Mouse (Mus musculus) lung, postnatal 14 days (tissue): ENCODE results near the gene Ntrk3.

Source experiments
- DNase-seq: peaks from one replicate; pipeline ENCODE4 v3.0.0; 2021

Ntrk3 gene

GRCm38 (mm10) chr7:78305770-78306169 lies 432.0 kb downstream of the Ntrk3 start:
- no peak for DNase-seq

GRCm38 (mm10) chr7:78305029-78305428 lies 432.8 kb downstream of the Ntrk3 start:
- DNase-seq, result no peak

GRCm38 (mm10) chr7:78297290-78297689 lies 440.5 kb downstream of the Ntrk3 start:
- DNase-seq, result no peak

- DNase-seq, result peak; percentile 3
These were observed 443.5 kb downstream of the Ntrk3 start for GRCm38 (mm10) chr7:78294322-78294721.

GRCm38 (mm10) chr7:78290186-78290585 lies 447.6 kb downstream of the Ntrk3 start:
- DNase-seq, result no peak

- DNase-seq, result no peak
These were observed 451.1 kb downstream of the Ntrk3 start for GRCm38 (mm10) chr7:78286516-78287238.

- DNase-seq, result peak; percentile 5
These were observed 468.1 kb downstream of the Ntrk3 start for GRCm38 (mm10) chr7:78269506-78270250.

GRCm38 (mm10) chr7:78267461-78268007 lies 470.3 kb downstream of the Ntrk3 start:
- DNase-seq, result peak; percentile 7

- no peak for DNase-seq
These were observed 473.3 kb downstream of the Ntrk3 start for GRCm38 (mm10) chr7:78264432-78265002.

GRCm38 (mm10) chr7:78261420-78262125 lies 476.2 kb downstream of the Ntrk3 start:
- no peak for DNase-seq

- DNase-seq, result no peak
These were observed 479.7 kb downstream of the Ntrk3 start for GRCm38 (mm10) chr7:78258151-78258550.

GRCm38 (mm10) chr7:78253777-78254385 lies 483.9 kb downstream of the Ntrk3 start:
- no peak for DNase-seq

GRCm38 (mm10) chr7:78248119-78248642 lies 489.6 kb downstream of the Ntrk3 start:
- no peak for DNase-seq

- no peak for DNase-seq
These were observed 498.8 kb downstream of the Ntrk3 start for GRCm38 (mm10) chr7:78239012-78239411.

GRCm38 (mm10) chr7:78221668-78222067 lies 516.1 kb downstream of the Ntrk3 start:
- no peak for DNase-seq

- DNase-seq, result peak; percentile 14
These were observed 516.9 kb downstream of the Ntrk3 start for GRCm38 (mm10) chr7:78220949-78221348.

GRCm38 (mm10) chr7:78190931-78191653 lies 546.7 kb downstream of the Ntrk3 start:
- DNase-seq, result peak; percentile 5

GRCm38 (mm10) chr7:78185578-78185977 lies 552.2 kb downstream of the Ntrk3 start:
- no peak for DNase-seq

GRCm38 (mm10) chr7:78183396-78183795 lies 554.4 kb downstream of the Ntrk3 start:
- peak; percentile 7 for DNase-seq

GRCm38 (mm10) chr7:78179996-78180665 lies 557.7 kb downstream of the Ntrk3 start:
- no peak for DNase-seq
